Mouse (Mus musculus) limb, embryonic 14.5 days (tissue): ENCODE measurements around the gene Ftsj3. TPM values are rescaled to one million over a fixed set of nuclear protein-coding genes. Genes with fewer than 3 reads are reported as not detected.

Source experiments
- ATAC-seq: fragments of 200-750 bp; cut with Nextera tagmentation; 2 replicates; pipeline ENCODE4 v1.8.0; 2017; ENCODE audit warnings: low read depth, moderate number of reproducible peaks, moderate TSS enrichment; ENCODE audit not compliant: low FRiP score
- DNase-seq: peaks from one replicate; pipeline ENCODE4 v3.0.0-alpha.2; 2015; ENCODE audit warnings: low spot score
- H3K27ac ChIP-seq: fragments of 300-500 bp; sonication (generic); replicated peaks from 2 replicates; pipeline ENCODE4 v1.5.1; 2014; ENCODE audit warnings: low read depth, mild to moderate bottlenecking, low read length, moderate library complexity, mixed read lengths
- H3K27me3 ChIP-seq: fragments of 300-500 bp; sonication (generic); 2 replicates; pipeline ENCODE4 v1.6.1; 2014; ENCODE audit warnings: low read length, mixed read lengths; ENCODE audit not compliant: control insufficient read depth, insufficient read depth
- H3K36me3 ChIP-seq: fragments of 300-500 bp; sonication (generic); 2 replicates; pipeline ENCODE4 v1.6.1; 2014; ENCODE audit warnings: mild to moderate bottlenecking, low read length, moderate library complexity, mixed read lengths; ENCODE audit not compliant: control insufficient read depth, insufficient read depth
- H3K4me1 ChIP-seq: fragments of 300-500 bp; sonication (generic); 2 replicates; pipeline ENCODE4 v1.6.1; 2014; ENCODE audit warnings: antibody characterized with exemption, low read length, mixed read lengths; ENCODE audit not compliant: control insufficient read depth, insufficient read depth
- H3K4me2 ChIP-seq: fragments of 300-500 bp; sonication (generic); replicated peaks from 2 replicates; pipeline ENCODE4 v1.6.1; 2014; ENCODE audit warnings: low read depth, mild to moderate bottlenecking, low read length, moderate library complexity; ENCODE audit not compliant: severe bottlenecking
- H3K4me3 ChIP-seq: fragments of 300-500 bp; sonication (generic); replicated peaks from 2 replicates; pipeline ENCODE4 v1.5.1; 2014; ENCODE audit warnings: low read length
- H3K9ac ChIP-seq: fragments of 300-500 bp; sonication (generic); 2 replicates; pipeline ENCODE4 v1.6.1; 2014; ENCODE audit warnings: mild to moderate bottlenecking, low read depth, low read length, moderate library complexity; ENCODE audit not compliant: severe bottlenecking
- H3K9me3 ChIP-seq: fragments of 300-500 bp; sonication (generic); 2 replicates; pipeline ENCODE4 v1.6.1; 2016; ENCODE audit warnings: low read length; ENCODE audit not compliant: control insufficient read depth
- POLR2A ChIP-seq: fragments of 200-500 bp; IDR thresholded peaks from 2 replicates; pipeline ENCODE4 v1.8.0; 2012; ENCODE audit warnings: inconsistent platforms, mild to moderate bottlenecking, moderate library complexity, borderline replicate concordance; ENCODE audit not compliant: insufficient read depth, insufficient read length; ENCODE audit errors: extremely low read depth
- WGBS: fragments of 180-500 bp; shearing (Covaris S2); extraction: QIAGEN DNeasy Blood & Tissue Kit; methylation state at CpG from one replicate; pipeline ENCODE4 v1.1.7; 2014; 5-methylcytosine and 5-hydroxymethylcytosine counted together
- polyA plus RNA-seq, 2 experiments: library from polyadenylated mRNA; depleted of rRNA in 1 of 2; stranded (reverse) in 1 of 2; unstranded in 1 of 2; fragments of >200 nt; fragmentation: Nextera tagmentation in 1 of 2; extraction: Ambion mirVana in 1 of 2; gene quantifications; 2 replicates each; pipeline versions ENCODE4 v1.2.1 to v1.2.3; 2012 to 2014

Ftsj3 gene
- polyA plus RNA-seq, 2 experiments, result 43.8 to 54.6 TPM

- H3K27ac ChIP-seq, result no peak overlapping the region
- WGBS, result 82% methylated on average over 6 of the region's 6 CpGs
- no peaks in the 10 kb centered on the region for H3K36me3 ChIP-seq
- no peak overlapping the region for H3K4me2 ChIP-seq
- ATAC-seq (no peak), DNase-seq (no peak)
- no peaks in the 10 kb centered on the region for H3K9me3 ChIP-seq
- H3K4me3 ChIP-seq, result no peak overlapping the region
- H3K9ac ChIP-seq, result no peak overlapping the region
- TF ChIP-seq POLR2A, result no peak
- no peaks in the 10 kb centered on the region for H3K27me3 ChIP-seq
- 0 out of 2 replicates have a peak, but pooled peaks cover 7% of the 10 kb centered on the region for H3K4me1 ChIP-seq
These were observed 26.6 kb upstream of the Ftsj3 start for GRCm38 (mm10) chr11:106282452-106282851.

GRCm38 (mm10) chr11:106276454-106276853 is 20.6 kb upstream of the Ftsj3 start, which contains the start of gene Tcam1:
Gene Tcam1, plus strand, starts transcription at chr11:106276672.
- Histone ChIP-seq H3K4me1 (peaks cover 14% of the 10 kb centered on the region), H3K36me3 (no peaks in the 10 kb centered on the region), H3K9me3 (no peaks in the 10 kb centered on the region), H3K4me3 (peak within 1 kb of the TSS; percentile 17), H3K27me3 (no peaks in the 10 kb centered on the region), H3K27ac (peak within 1 kb of the TSS; percentile 67; the same call in 1 of the 2 replicates), H3K4me2 (peak within 1 kb of the TSS; percentile 47), H3K9ac (peak within 1 kb of the TSS; percentile 21; the same call in 1 of the 2 replicates)
- DNase-seq, result peak; percentile 91
- ATAC-seq, result peak; percentile 61
- TF ChIP-seq POLR2A, result no peak
- 3% methylated on average over 25 of the region's 25 CpGs for WGBS

- Histone ChIP-seq H3K36me3 (no peaks in the 10 kb centered on the region), H3K4me1 (peaks cover 25% of the 10 kb centered on the region), H3K9me3 (no peaks in the 10 kb centered on the region), H3K27ac (peak overlapping the region; percentile 67), H3K4me3 (no peak overlapping the region), H3K4me2 (no peak overlapping the region), H3K27me3 (no peaks in the 10 kb centered on the region), H3K9ac (no peak overlapping the region)
- peak; percentile 75 for DNase-seq
- TF ChIP-seq POLR2A, result no peak
- WGBS, result 34% methylated on average over 7 of the region's 7 CpGs
- ATAC-seq, result no peak
These were observed 19.1 kb upstream of the Ftsj3 start for GRCm38 (mm10) chr11:106274971-106275411.

- DNase-seq (no peak), ATAC-seq (no peak)
- Histone ChIP-seq H3K9ac (no peak overlapping the region), H3K27me3 (no peaks in the 10 kb centered on the region), H3K4me2 (no peak overlapping the region), H3K27ac (peak overlapping the region; percentile 67), H3K4me3 (no peak overlapping the region), H3K4me1 (peaks cover 29% of the 10 kb centered on the region), H3K9me3 (no peaks in the 10 kb centered on the region), H3K36me3 (no peaks in the 10 kb centered on the region)
- no peak for TF ChIP-seq POLR2A
- WGBS, result 67% methylated on average over 1 of the region's 1 CpGs
These were observed 18.5 kb upstream of the Ftsj3 start for GRCm38 (mm10) chr11:106274374-106274773.

GRCm38 (mm10) chr11:106273811-106274210 is 17.9 kb upstream of the Ftsj3 start:
- Histone ChIP-seq H3K4me2 (peak overlapping the region; percentile 79; the same call in 1 of the 2 replicates), H3K27me3 (no peaks in the 10 kb centered on the region), H3K4me1 (peaks cover 34% of the 10 kb centered on the region), H3K4me3 (peak overlapping the region; percentile 98), H3K9ac (no peak overlapping the region), H3K36me3 (no peaks in the 10 kb centered on the region), H3K9me3 (no peaks in the 10 kb centered on the region), H3K27ac (peak overlapping the region; percentile 86)
- 94% methylated on average over 6 of the region's 6 CpGs for WGBS
- ATAC-seq (no peak), DNase-seq (no peak)
- no peak for TF ChIP-seq POLR2A
